Mouse (Mus musculus): ENCODE data around the gene Svbp. TPM values are rescaled to one million over a fixed set of nuclear protein-coding genes. Genes with fewer than 3 reads are reported as not detected.

The Svbp gene
- polyA plus RNA-seq, 1 experiment from 2014 or later: 100 TPM

DNA sequence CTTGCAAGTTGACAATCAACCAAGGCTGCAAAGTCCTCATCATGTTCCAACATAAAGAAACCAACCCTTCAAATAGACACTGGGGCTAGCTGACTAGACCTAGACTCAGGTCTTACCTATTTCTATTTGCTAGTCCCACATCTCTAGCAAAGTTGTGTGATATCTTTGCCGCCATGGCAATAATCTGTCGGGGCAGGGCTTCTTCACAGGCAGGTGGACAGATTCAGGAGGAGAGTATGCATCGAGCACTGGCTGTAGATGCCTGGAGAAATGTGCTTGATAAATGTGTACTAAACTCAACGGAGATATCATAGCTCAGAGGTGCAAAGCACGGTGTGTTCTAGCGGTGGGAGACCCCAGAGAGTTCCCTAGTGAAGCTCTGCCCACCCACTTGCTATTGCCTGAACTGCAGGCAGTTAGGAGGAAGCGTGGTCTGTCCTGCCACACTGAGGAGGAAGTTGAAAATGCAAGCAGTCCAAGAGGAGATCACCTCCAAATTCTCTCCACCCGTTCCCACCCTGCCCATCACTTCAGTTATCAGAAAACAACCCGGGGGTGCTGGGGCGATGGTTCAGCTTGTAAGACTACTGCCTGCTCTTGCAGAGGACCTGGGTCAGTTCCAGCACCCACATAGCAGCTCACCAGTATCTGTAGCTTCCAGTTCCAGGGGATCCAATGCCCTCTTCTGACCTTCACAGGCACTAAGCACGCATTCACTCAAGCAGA, 6.9 kb upstream of the Svbp start:
- 40% methylated on average over 11 of the region's 11 CpGs for WGBS
- no peak for ATAC-seq
- no peaks in the 10 kb centered on the region for H3K4me1 ChIP-seq (ENCODE audit: control insufficient read depth, insufficient read depth, low read length)
- no peak overlapping the region for H3K9ac ChIP-seq (ENCODE audit: low read depth, low read length)
- H3K4me3 ChIP-seq (ENCODE audit: low read length): no peak overlapping the region
- no peaks in the 10 kb centered on the region for H3K9me3 ChIP-seq (ENCODE audit: control insufficient read depth, low read length)
- H3K4me2 ChIP-seq (ENCODE audit: low read depth, low read length): no peak overlapping the region
- H3K27me3 ChIP-seq (replicated peaks; ENCODE audit: control insufficient read depth, insufficient read depth, low read length): no peaks in the 10 kb centered on the region
- no peaks in the 10 kb centered on the region for H3K36me3 ChIP-seq (ENCODE audit: control insufficient read depth, insufficient read depth, low read length)
- H3K27ac ChIP-seq (ENCODE audit: low read length): no peak overlapping the region

GRCm38 (mm10) chr4:119189392-119189791, 5.7 kb upstream of the Svbp start:
- ATAC-seq: no peak
- Histone ChIP-seq H3K4me2 (ENCODE audit: low read depth, low read length) (no peak overlapping the region), H3K4me3 (ENCODE audit: low read length) (no peak overlapping the region), H3K4me1 (ENCODE audit: control insufficient read depth, insufficient read depth, low read length) (no peaks in the 10 kb centered on the region), H3K36me3 (ENCODE audit: control insufficient read depth, insufficient read depth, low read length) (no peaks in the 10 kb centered on the region), H3K9ac (ENCODE audit: low read depth, low read length) (no peak overlapping the region), H3K27me3 (replicated peaks; ENCODE audit: control insufficient read depth, insufficient read depth, low read length) (no peaks in the 10 kb centered on the region), H3K27ac (ENCODE audit: low read length) (no peak overlapping the region), H3K9me3 (ENCODE audit: control insufficient read depth, low read length) (no peaks in the 10 kb centered on the region)
- 73% methylated on average over 6 of the region's 6 CpGs for WGBS

DNA sequence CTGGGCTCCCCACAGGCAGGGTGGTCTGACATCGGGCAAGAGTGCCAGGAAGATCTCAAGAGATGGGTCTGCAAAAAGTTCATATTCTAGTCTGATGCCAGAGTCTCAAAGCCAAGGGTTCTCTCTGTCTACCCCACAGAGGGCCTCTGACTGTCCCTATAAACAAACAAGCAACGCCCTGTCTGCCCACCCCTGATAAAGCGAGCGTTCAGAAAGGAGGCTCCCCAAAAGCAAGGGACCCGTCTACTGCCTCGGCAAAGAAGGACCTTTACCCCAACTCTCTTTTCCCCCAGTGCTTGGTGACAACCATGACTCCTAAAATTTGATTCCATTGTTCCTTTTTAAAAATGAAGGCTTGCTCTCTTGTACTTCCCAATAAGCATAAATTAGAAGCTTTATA, 5.2 kb upstream of the Svbp start, which contains the start of gene Ermap:
Gene Ermap, minus strand, starts transcription at position 148 of the 400 bp plus-strand sequence.
- peak; percentile 46; the same call in 1 of the 2 replicates for ATAC-seq
- 61% methylated on average over 6 of the region's 6 CpGs for WGBS
- no peak within 1 kb of the TSS for H3K27ac ChIP-seq (ENCODE audit: low read length)
- H3K4me3 ChIP-seq (ENCODE audit: low read length): no peak within 1 kb of the TSS
- no peak within 1 kb of the TSS for H3K4me2 ChIP-seq (ENCODE audit: low read depth, low read length)
- no peaks in the 10 kb centered on the region for H3K27me3 ChIP-seq (replicated peaks; ENCODE audit: control insufficient read depth, insufficient read depth, low read length)
- no peaks in the 10 kb centered on the region for H3K4me1 ChIP-seq (ENCODE audit: control insufficient read depth, insufficient read depth, low read length)
- no peak within 1 kb of the TSS for H3K9ac ChIP-seq (ENCODE audit: low read depth, low read length)
- no peaks in the 10 kb centered on the region for H3K9me3 ChIP-seq (ENCODE audit: control insufficient read depth, low read length)
- H3K36me3 ChIP-seq (ENCODE audit: control insufficient read depth, insufficient read depth, low read length): no peaks in the 10 kb centered on the region

- no peak overlapping the region for H3K9ac ChIP-seq (ENCODE audit: low read depth, low read length)
- no peaks in the 10 kb centered on the region for H3K36me3 ChIP-seq (ENCODE audit: control insufficient read depth, insufficient read depth, low read length)
- no peak overlapping the region for H3K27ac ChIP-seq (ENCODE audit: low read length)
- ATAC-seq: no peak
- H3K4me2 ChIP-seq (ENCODE audit: low read depth, low read length): no peak overlapping the region
- no peaks in the 10 kb centered on the region for H3K9me3 ChIP-seq (ENCODE audit: control insufficient read depth, low read length)
- H3K4me3 ChIP-seq (ENCODE audit: low read length): no peak overlapping the region
- 82% methylated on average over 8 of the region's 8 CpGs for WGBS
- no peaks in the 10 kb centered on the region for H3K4me1 ChIP-seq (ENCODE audit: control insufficient read depth, insufficient read depth, low read length)
- no peaks in the 10 kb centered on the region for H3K27me3 ChIP-seq (replicated peaks; ENCODE audit: control insufficient read depth, insufficient read depth, low read length)
Observed at GRCm38 (mm10) chr4:119190618-119191017, 4.5 kb upstream of the Svbp start.

DNA sequence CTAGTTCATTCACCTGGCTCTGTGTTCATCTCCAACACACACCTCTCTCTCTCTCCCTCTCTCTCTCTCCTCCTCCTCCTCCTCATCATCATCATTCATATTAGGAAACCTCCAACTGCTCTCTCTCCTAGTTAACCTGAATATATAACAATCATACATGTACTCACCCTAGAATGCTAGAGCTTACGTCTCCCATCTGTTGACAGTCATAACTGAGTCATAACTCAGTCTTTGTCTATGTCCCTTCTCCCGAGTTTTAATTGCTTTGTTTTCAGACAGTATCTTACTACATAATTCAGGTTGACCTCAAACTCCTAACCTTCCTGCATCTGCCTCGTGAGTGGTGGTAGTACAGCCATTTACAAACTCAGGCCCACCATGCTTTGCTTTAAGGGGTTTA, 3.8 kb upstream of the Svbp start:
- Histone ChIP-seq H3K9ac (ENCODE audit: low read depth, low read length) (no peak overlapping the region), H3K4me2 (ENCODE audit: low read depth, low read length) (no peak overlapping the region), H3K9me3 (ENCODE audit: control insufficient read depth, low read length) (no peaks in the 10 kb centered on the region), H3K4me1 (ENCODE audit: control insufficient read depth, insufficient read depth, low read length) (0 out of 2 replicates have a peak, but pooled peaks cover 2% of the 10 kb centered on the region), H3K27ac (ENCODE audit: low read length) (no peak overlapping the region), H3K27me3 (replicated peaks; ENCODE audit: control insufficient read depth, insufficient read depth, low read length) (no peaks in the 10 kb centered on the region), H3K4me3 (ENCODE audit: low read length) (no peak overlapping the region), H3K36me3 (ENCODE audit: control insufficient read depth, insufficient read depth, low read length) (no peaks in the 10 kb centered on the region)
- ATAC-seq: no peak
- 48% methylated on average over 3 of the region's 3 CpGs for WGBS

- no peak overlapping the region for H3K9ac ChIP-seq (ENCODE audit: low read depth, low read length)
- H3K27ac ChIP-seq (ENCODE audit: low read length): no peak overlapping the region
- H3K27me3 ChIP-seq (replicated peaks; ENCODE audit: control insufficient read depth, insufficient read depth, low read length): no peaks in the 10 kb centered on the region
- no peak overlapping the region for H3K4me2 ChIP-seq (ENCODE audit: low read depth, low read length)
- no peak for ATAC-seq
- no peak overlapping the region for H3K4me3 ChIP-seq (ENCODE audit: low read length)
- peaks cover 7% of the 10 kb centered on the region; the same call in 1 of the 2 replicates for H3K4me1 ChIP-seq (ENCODE audit: control insufficient read depth, insufficient read depth, low read length)
- H3K36me3 ChIP-seq (ENCODE audit: control insufficient read depth, insufficient read depth, low read length): no peaks in the 10 kb centered on the region
- 85% methylated on average over 4 of the region's 4 CpGs for WGBS
- no peaks in the 10 kb centered on the region for H3K9me3 ChIP-seq (ENCODE audit: control insufficient read depth, low read length)
Observed at GRCm38 (mm10) chr4:119192757-119193156, 2.3 kb upstream of the Svbp start.

GRCm38 (mm10) chr4:119195582-119196320, 645 bp downstream of the Svbp start:
- H3K27ac ChIP-seq (ENCODE audit: low read length): peak overlapping the region; percentile 65
- H3K4me1 ChIP-seq (ENCODE audit: control insufficient read depth, insufficient read depth, low read length): peaks cover 7% of the 10 kb centered on the region; the same call in 1 of the 2 replicates
- peak overlapping the region; percentile 74 for H3K4me2 ChIP-seq (ENCODE audit: low read depth, low read length)
- WGBS: 9% methylated on average over 18 of the region's 18 CpGs
- 0 out of 2 replicates have a peak, but pooled peaks cover under 1% of the 10 kb centered on the region for H3K36me3 ChIP-seq (ENCODE audit: control insufficient read depth, insufficient read depth, low read length)
- H3K4me3 ChIP-seq (ENCODE audit: low read length): peak overlapping the region; percentile 85
- peak; percentile 14 for ATAC-seq
- no peaks in the 10 kb centered on the region for H3K27me3 ChIP-seq (replicated peaks; ENCODE audit: control insufficient read depth, insufficient read depth, low read length)
- no peaks in the 10 kb centered on the region for H3K9me3 ChIP-seq (ENCODE audit: control insufficient read depth, low read length)
- peak overlapping the region; percentile 87 for H3K9ac ChIP-seq (ENCODE audit: low read depth, low read length)

GRCm38 (mm10) chr4:119198105-119198504, 3.0 kb downstream of the Svbp start:
- Histone ChIP-seq H3K36me3 (ENCODE audit: control insufficient read depth, insufficient read depth, low read length) (0 out of 2 replicates have a peak, but pooled peaks cover 3% of the 10 kb centered on the region), H3K4me1 (ENCODE audit: control insufficient read depth, insufficient read depth, low read length) (peaks cover 7% of the 10 kb centered on the region; the same call in 1 of the 2 replicates), H3K4me3 (ENCODE audit: low read length) (no peak overlapping the region), H3K9me3 (ENCODE audit: control insufficient read depth, low read length) (no peaks in the 10 kb centered on the region), H3K4me2 (ENCODE audit: low read depth, low read length) (no peak overlapping the region), H3K9ac (ENCODE audit: low read depth, low read length) (no peak overlapping the region), H3K27ac (ENCODE audit: low read length) (no peak overlapping the region), H3K27me3 (replicated peaks; ENCODE audit: control insufficient read depth, insufficient read depth, low read length) (no peaks in the 10 kb centered on the region)
- 86% methylated on average over 6 of the region's 6 CpGs for WGBS
- ATAC-seq: no peak

DNA sequence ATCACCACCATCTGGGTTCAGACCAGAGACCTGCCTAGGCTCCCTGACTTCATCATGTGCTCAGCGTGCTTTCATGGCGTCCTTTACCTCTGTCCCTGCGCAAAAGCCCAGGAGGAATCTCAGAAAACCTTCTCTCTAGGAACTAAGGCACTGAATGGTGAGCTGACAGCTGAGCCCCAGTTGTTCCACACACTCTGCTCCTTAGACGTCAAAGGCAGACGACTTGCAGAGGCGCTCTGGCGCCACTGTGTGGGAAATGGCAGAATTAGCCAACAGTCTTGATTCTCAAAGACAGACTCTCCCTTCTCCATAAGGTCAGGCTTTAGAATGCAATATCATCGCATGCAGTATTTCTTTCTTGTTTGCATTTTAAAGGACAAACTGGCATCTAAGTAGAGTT, 9.6 kb downstream of the Svbp start:
- ATAC-seq: 0 out of 2 replicates have a peak, but pooled peaks have one; percentile 38
- H3K27me3 ChIP-seq (replicated peaks; ENCODE audit: control insufficient read depth, insufficient read depth, low read length): no peaks in the 10 kb centered on the region
- no peak overlapping the region for H3K27ac ChIP-seq (ENCODE audit: low read length)
- no peak overlapping the region for H3K4me3 ChIP-seq (ENCODE audit: low read length)
- 22% methylated on average over 8 of the region's 8 CpGs for WGBS
- no peak overlapping the region for H3K9ac ChIP-seq (ENCODE audit: low read depth, low read length)
- H3K36me3 ChIP-seq (ENCODE audit: control insufficient read depth, insufficient read depth, low read length): 0 out of 2 replicates have a peak, but pooled peaks cover 3% of the 10 kb centered on the region
- H3K9me3 ChIP-seq (ENCODE audit: control insufficient read depth, low read length): no peaks in the 10 kb centered on the region
- no peak overlapping the region for H3K4me2 ChIP-seq (ENCODE audit: low read depth, low read length)
- H3K4me1 ChIP-seq (ENCODE audit: control insufficient read depth, insufficient read depth, low read length): no peaks in the 10 kb centered on the region

Data from intestine, embryonic 16.5 days (tissue).